Mouse (Mus musculus) ES-E14 (cell line): ENCODE results near the gene Mpnd. TPM values are rescaled to one million over a fixed set of nuclear protein-coding genes. Genes with fewer than 3 reads are reported as not detected.

ENCODE experiments used
- DNase-seq: peaks from one replicate; pipeline ENCODE4 v3.0.0-alpha.2; 2013; ENCODE audit warnings: low read depth, low spot score
- H3K27ac ChIP-seq: 2 replicates; pipeline ENCODE4 v1.5.1; 2012; ENCODE audit warnings: low read depth, mild to moderate bottlenecking, low read length, moderate library complexity, mixed read lengths; ENCODE audit not compliant: poor library complexity, insufficient read depth, severe bottlenecking
- H3K36me3 ChIP-seq: 2 replicates; pipeline ENCODE4 v1.6.1; 2012; ENCODE audit warnings: mild to moderate bottlenecking, low read length, moderate library complexity, mixed read lengths; ENCODE audit not compliant: control insufficient read depth, poor library complexity, insufficient read depth, severe bottlenecking
- H3K4me1 ChIP-seq, 2 experiments: fragments of 150-350 bp in 1 of 2; sonication (generic) in 1 of 2; 2 replicates each; pipeline ENCODE4 v1.6.1; 2012; ENCODE audit warnings: low read length in 2 of 2, mild to moderate bottlenecking in 1 of 2, mixed read lengths in 1 of 2; ENCODE audit not compliant: control insufficient read depth in 2 of 2, insufficient read depth in 2 of 2, poor library complexity in 1 of 2
- H3K4me3 ChIP-seq, 2 experiments: fragments of 150-350 bp in 1 of 2; sonication (generic) in 1 of 2; 2 replicates each; pipeline ENCODE4 v1.5.1; 2012; ENCODE audit warnings: low read length in 2 of 2, low read depth in 1 of 2, mild to moderate bottlenecking in 1 of 2, mixed read lengths in 1 of 2; ENCODE audit not compliant: insufficient read depth in 1 of 2, poor library complexity in 1 of 2, severe bottlenecking in 1 of 2
- H3K9ac ChIP-seq: 2 replicates; pipeline ENCODE4 v1.6.1; 2012; ENCODE audit warnings: low read depth, mild to moderate bottlenecking, low read length, mixed read lengths; ENCODE audit not compliant: poor library complexity, insufficient read depth, severe bottlenecking
- H3K9me3 ChIP-seq: fragments of 150-350 bp; sonication (generic); 2 replicates; pipeline ENCODE4 v1.6.1; 2012; ENCODE audit warnings: low read depth, mild to moderate bottlenecking, low read length; ENCODE audit not compliant: control insufficient read depth, insufficient read depth
- CHD2 ChIP-seq: IDR thresholded peaks from 2 replicates; pipeline ENCODE4 v1.6.1; 2014; ENCODE audit warnings: mild to moderate bottlenecking, low read depth, low read length, inconsistent platforms
- HCFC1 ChIP-seq: IDR thresholded peaks from 2 replicates; pipeline ENCODE4 v1.6.1; 2012; ENCODE audit warnings: low read length, inconsistent platforms, borderline replicate concordance; ENCODE audit not compliant: insufficient read depth
- MAFK ChIP-seq: IDR thresholded peaks from 2 replicates; pipeline ENCODE4 v1.6.1; 2014; ENCODE audit warnings: mild to moderate bottlenecking, low read depth, low read length, inconsistent platforms; ENCODE audit not compliant: insufficient read depth
- ZC3H11A ChIP-seq: IDR thresholded peaks from 2 replicates; pipeline ENCODE4 v1.6.1; 2012; ENCODE audit warnings: low read depth, mild to moderate bottlenecking, inconsistent platforms, low read length, borderline replicate concordance
- ZNF384 ChIP-seq: IDR thresholded peaks from 2 replicates; pipeline ENCODE4 v1.6.1; 2012; ENCODE audit warnings: low read depth, low read length, inconsistent platforms
- in situ Hi-C, 2 experiments: fragments of 600-800 bp; cut with MboI; formaldehyde crosslinking; loops; one replicate each; pipeline ENCODE4 v1.15.1; 2025; ENCODE audit warnings: low sequenced_read_pairs in 2 of 2, inconsistent platforms in 1 of 2; ENCODE audit not compliant: unreplicated experiment in 2 of 2
- total RNA-seq: library from RNA; depleted of rRNA; stranded (reverse); fragments of 300-350 nt; gene quantifications from 2 replicates; pipeline ENCODE4 v1.2.3, GENCODE M21; 2012

The Mpnd gene
- total RNA-seq, 1 experiment: 39.0 TPM

DNA sequence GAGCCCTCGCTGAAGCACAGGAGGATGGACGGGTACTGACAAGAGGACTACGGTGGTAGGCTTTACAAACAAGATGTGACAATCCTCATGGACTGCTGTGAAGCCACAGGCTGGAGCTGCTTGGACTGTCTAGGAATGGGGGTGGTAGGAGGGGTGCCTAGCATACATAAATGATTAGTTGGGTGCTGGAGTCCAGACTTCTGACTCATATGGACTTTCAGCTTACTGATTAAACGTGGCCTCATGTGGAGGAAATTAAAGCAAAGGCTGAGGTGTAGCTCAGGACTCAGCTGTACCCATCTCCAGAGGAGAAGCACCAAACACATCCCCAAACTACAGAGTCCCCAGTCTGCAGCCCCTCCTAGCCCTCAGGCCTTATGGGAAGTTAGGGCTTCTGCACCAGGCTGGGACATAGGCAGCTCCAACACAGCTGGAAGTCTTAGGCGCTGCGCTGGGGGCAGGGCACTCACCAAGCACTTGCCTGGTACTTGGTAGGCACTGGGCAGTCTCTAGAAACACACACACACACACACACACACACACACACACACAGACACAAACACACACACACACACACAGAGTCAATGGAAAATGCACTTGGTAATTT, 26.7 kb downstream of the Mpnd start:
- TF ChIP-seq HCFC1: no peak
- TF ChIP-seq ZC3H11A: no peak
- TF ChIP-seq MAFK: no peak
- TF ChIP-seq ZNF384: no peak
- TF ChIP-seq CHD2: no peak
- Histone ChIP-seq H3K9ac (no peak overlapping the region), H3K36me3 (peaks cover 26% of the 10 kb centered on the region; the same call in 1 of the 2 replicates)

DNA sequence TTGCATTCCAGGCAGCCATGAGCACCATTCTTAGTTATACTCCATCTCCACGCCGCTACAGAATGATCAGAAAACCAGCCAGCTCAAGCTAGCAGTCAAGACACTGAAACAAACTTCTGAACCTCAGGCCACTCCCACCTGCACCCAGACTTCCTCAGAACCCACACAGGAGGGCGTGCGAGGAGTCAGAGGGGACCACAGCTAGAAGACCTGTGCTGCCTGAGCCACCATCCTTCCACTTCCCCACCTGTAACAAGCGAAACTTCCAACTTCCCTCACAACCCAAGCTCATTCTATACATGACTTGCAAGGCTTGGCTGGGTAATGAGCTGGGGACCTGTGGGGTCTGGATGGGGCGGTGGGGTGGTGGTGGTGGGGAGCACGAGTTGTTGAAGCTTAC, 27.3 kb downstream of the Mpnd start:
- no peaks in the 10 kb centered on the region for H3K9me3 ChIP-seq
- H3K4me3 ChIP-seq: no peak overlapping the region
- in situ Hi-C loops: no loop called here
- H3K9ac ChIP-seq: 0 out of 2 replicates have a peak overlapping the region, but pooled peaks have one; percentile 16
- peaks cover 26% of the 10 kb centered on the region; the same call in 1 of the 2 replicates for H3K36me3 ChIP-seq
- H3K27ac ChIP-seq: no peak overlapping the region
- no peak for DNase-seq
- peaks cover 4 to 12% of the 10 kb centered on the region in 2 experiments for H3K4me1 ChIP-seq
- TF ChIP-seq CHD2: no peak
- TF ChIP-seq ZNF384: no peak
- no peak for TF ChIP-seq ZC3H11A
- TF ChIP-seq HCFC1: no peak
- no peak for TF ChIP-seq MAFK

More for the DNA sequence above, 26.7 kb downstream of the Mpnd start:
- peaks cover 4 to 12% of the 10 kb centered on the region in 2 experiments for H3K4me1 ChIP-seq
- in situ Hi-C loops: no loop called here
- no peak overlapping the region for H3K27ac ChIP-seq
- no peak overlapping the region for H3K4me3 ChIP-seq
- H3K9me3 ChIP-seq: no peaks in the 10 kb centered on the region
- no peak for DNase-seq

DNA sequence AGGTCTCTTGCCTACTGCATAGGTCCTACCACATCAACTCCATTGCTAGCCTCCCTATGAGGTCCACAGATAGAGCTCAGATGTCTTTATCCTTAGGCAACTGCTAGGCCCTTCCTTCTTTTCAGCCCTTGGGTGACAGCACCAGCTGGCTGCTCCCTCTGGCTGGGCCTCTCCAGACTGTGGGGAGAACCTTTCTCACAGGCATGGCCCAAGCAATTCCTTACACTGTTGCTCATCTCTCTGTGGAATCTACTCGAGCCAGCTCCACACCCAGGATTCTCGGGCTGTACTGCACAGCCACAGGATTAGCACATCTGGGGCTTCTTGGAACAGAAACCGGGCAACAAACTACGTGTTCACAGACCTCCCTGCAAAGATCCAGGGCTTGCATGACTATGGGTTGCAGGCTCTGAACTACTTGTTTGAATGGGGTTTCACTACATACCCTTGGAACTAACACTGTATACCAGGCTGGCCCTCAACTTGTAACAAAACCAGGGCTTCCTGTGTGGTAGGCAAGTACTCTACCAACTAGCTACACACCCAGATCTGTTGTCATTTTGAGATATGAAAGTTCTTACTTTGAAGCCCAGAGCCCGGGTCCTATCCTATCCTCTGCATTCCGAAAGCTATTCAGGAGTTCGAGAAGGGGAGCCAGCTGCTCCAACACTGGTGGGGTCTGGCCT, 28.7 kb downstream of the Mpnd start:
- Histone ChIP-seq H3K4me1 (peaks cover 4 to 12% of the 10 kb centered on the region in 2 experiments), H3K36me3 (peaks cover 21% of the 10 kb centered on the region; the same call in 1 of the 2 replicates), H3K27ac (no peak overlapping the region), H3K9ac (no peak overlapping the region), H3K4me3 (no peak overlapping the region), H3K9me3 (no peaks in the 10 kb centered on the region)
- TF ChIP-seq MAFK: no peak
- no peak for TF ChIP-seq CHD2
- no peak for TF ChIP-seq HCFC1
- no peak for TF ChIP-seq ZC3H11A
- no peak for TF ChIP-seq ZNF384
- no peak for DNase-seq
- in situ Hi-C loops: no loop called here

DNA sequence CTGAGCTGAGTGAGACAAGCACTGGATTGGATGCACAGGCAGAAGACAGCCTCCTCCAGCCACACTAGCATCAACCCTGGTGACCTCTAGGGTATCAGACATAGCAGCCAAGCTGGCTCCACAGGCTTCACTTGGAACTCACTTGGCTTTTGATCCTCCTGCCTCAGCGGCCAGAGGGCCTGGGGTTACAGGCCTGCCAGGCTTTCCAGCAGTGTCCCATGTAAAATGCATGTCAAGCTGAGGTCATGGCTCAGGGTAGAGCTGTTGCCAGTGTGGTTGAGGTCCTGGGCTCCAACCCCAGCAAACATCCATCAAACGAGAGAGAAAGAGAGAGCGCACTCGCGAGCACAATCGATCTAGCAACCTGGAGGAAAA, 29.2 kb downstream of the Mpnd start:
- no peaks in the 10 kb centered on the region for H3K9me3 ChIP-seq
- no peak overlapping the region for H3K27ac ChIP-seq
- peaks cover 4 to 12% of the 10 kb centered on the region in 2 experiments for H3K4me1 ChIP-seq
- peaks cover 20% of the 10 kb centered on the region; the same call in 1 of the 2 replicates for H3K36me3 ChIP-seq
- DNase-seq: no peak
- H3K4me3 ChIP-seq: no peak overlapping the region
- peak overlapping the region; percentile 22; the same call in 1 of the 2 replicates for H3K9ac ChIP-seq
- in situ Hi-C loops: no loop called here
- TF ChIP-seq HCFC1: no peak
- no peak for TF ChIP-seq CHD2
- no peak for TF ChIP-seq ZC3H11A
- TF ChIP-seq MAFK: no peak
